Mouse (Mus musculus): Measurements from ENCODE around the gene Sowaha.

DNA sequence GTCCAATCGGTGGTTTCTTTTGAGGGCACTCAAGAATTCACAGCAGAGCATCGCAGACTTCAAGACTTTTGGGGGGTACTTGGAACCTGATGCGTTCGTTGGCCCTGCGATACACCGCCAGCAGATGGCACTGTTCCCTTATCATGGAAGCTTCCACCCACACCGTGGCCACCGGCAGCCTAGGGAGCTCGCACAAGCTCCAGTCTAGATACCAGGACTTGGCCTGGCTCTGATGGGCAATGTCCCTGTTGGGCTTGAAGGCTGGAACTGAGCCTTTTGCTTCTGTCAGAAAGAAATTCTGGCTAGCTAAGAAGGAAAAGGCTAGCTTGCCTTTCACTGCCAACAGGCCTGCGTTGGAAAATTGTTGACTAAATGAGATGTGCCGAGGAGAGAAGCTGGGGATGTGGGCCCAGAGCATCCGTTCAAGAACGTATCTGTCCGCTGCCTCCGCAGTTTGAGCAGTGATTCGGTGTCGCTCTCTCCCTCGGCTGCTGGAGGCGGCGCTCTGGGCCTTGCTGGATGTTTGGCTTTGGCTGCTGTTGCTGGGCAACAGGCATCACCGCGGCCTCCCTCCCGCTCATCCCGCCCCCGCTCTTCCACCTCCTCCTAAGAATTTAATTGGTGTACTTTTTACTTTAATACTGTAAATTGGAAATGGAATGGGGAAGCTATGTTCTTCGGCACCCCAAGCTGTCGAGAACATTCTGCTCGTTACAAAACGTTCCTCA is 9.9 kb downstream of the Sowaha start, which contains the start of gene Gm9837:
- TF ChIP-seq POLR2A (IDR thresholded peaks at IDR 0.05; ENCODE audit: insufficient read depth, low read length) (no peak), CTCF (IDR thresholded peaks at IDR 0.05; ENCODE audit: low read depth, low read length) (peak; percentile 94)
